Mouse (Mus musculus) liver, postnatal 0 days (tissue): ENCODE data around the gene Ap3b2. TPM values are rescaled to one million over a fixed set of nuclear protein-coding genes. Genes with fewer than 3 reads are reported as not detected.

Source experiments
- ATAC-seq: fragments of 200-750 bp; cut with Nextera tagmentation; 2 replicates; pipeline ENCODE4 v1.8.0; 2017; ENCODE audit warnings: mild to moderate bottlenecking, moderate library complexity
- DNase-seq: peaks from one replicate; pipeline ENCODE4 v3.0.0-alpha.2; 2016
- H3K27ac ChIP-seq: fragments of 300-500 bp; sonication (generic); 2 replicates; pipeline ENCODE4 v1.5.1; 2014; ENCODE audit warnings: antibody characterized with exemption, moderate library complexity, mild to moderate bottlenecking, low read depth
- H3K27me3 ChIP-seq: fragments of 300-500 bp; sonication (generic); 2 replicates; pipeline ENCODE4 v1.6.1; 2014; ENCODE audit warnings: low read length, control low read depth, mixed read lengths; ENCODE audit not compliant: insufficient read depth
- H3K36me3 ChIP-seq: fragments of 300-500 bp; sonication (generic); replicated peaks from 2 replicates; pipeline ENCODE4 v1.6.1; 2014; ENCODE audit warnings: mild to moderate bottlenecking, control low read depth, low read length, moderate library complexity, mixed read lengths; ENCODE audit not compliant: insufficient read depth
- H3K4me1 ChIP-seq: fragments of 300-500 bp; sonication (generic); 2 replicates; pipeline ENCODE4 v1.6.1; 2014; ENCODE audit warnings: antibody characterized with exemption, mild to moderate bottlenecking, control low read depth; ENCODE audit not compliant: insufficient read depth
- H3K4me2 ChIP-seq: fragments of 300-500 bp; sonication (generic); 2 replicates; pipeline ENCODE4 v1.6.1; 2014; ENCODE audit warnings: low read depth, mild to moderate bottlenecking, low read length, moderate library complexity, mixed read lengths
- H3K4me3 ChIP-seq: fragments of 300-500 bp; sonication (generic); 2 replicates; pipeline ENCODE4 v1.5.1; 2014; ENCODE audit warnings: low read depth, low read length
- H3K9ac ChIP-seq: fragments of 300-500 bp; sonication (generic); replicated peaks from 2 replicates; pipeline ENCODE4 v1.6.1; 2014; ENCODE audit warnings: mild to moderate bottlenecking, moderate library complexity
- H3K9me3 ChIP-seq: fragments of 300-500 bp; sonication (generic); 2 replicates; pipeline ENCODE4 v1.6.1; 2016; ENCODE audit warnings: mild to moderate bottlenecking, control low read depth, low read length, mixed read lengths
- CTCF ChIP-seq: sonication (generic); IDR thresholded peaks from 2 replicates; pipeline ENCODE4 v1.5.1; 2016; ENCODE audit warnings: antibody characterized with exemption, low read depth
- EP300 ChIP-seq: IDR thresholded peaks from 2 replicates; pipeline ENCODE4 v1.6.1; 2016; ENCODE audit warnings: antibody characterized with exemption, low read depth, mild to moderate bottlenecking
- WGBS: fragments of 180-500 bp; shearing (Covaris S2); extraction: QIAGEN DNeasy Blood & Tissue Kit; methylation state at CpG from one replicate; pipeline ENCODE4 v1.1.7; 2014; ENCODE audit not compliant: insufficient replicate concordance; 5-methylcytosine and 5-hydroxymethylcytosine counted together
- polyA plus RNA-seq: library from polyadenylated mRNA; unstranded; fragments of >200 nt; fragmentation: Nextera tagmentation; extraction: Ambion mirVana; gene quantifications from 2 replicates; pipeline ENCODE4 v1.2.1, GENCODE M21; 2015

Gene Ap3b2
- polyA plus RNA-seq, 1 experiment from 2014 or later, result 0.07 TPM

DNA sequence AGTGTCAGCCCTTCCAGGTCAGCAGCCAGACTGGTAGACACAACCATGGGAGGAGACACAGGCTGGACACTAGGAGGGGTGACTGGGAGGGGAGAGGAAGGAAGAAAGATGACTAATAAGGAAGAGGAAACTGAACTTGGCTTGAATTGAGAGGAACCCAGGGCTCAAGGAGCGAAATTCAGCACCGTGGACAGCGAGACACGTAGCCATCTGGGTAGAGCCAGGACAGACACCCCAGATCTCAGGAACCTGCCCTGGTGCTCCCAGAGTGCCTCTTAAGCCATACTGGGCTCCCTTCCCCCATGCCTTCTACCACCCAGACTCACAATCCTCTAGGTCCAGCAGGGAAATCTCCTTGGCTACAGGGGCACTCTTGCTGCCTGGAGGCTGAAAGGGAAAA, 29.6 kb downstream of the Ap3b2 start:
- ATAC-seq, result no peak

DNA sequence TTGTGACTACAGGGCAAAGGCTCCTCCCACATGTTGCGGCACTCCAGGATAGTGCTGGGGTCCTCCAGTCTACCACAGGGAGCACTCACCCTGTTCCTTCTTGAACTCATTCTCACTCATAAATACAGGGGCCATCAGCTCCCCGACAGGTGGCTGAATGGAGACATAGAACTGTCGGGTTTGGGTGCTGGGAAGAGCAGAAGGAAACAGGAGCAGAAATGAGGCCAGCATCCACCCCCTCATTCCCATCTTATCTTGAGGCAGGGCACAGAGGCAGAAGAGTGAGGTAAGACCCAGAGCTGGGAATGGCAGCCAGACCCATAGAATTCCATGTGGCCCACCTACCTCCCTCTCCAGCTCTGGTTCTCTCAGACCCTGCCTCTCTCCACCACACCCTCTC, 30.9 kb downstream of the Ap3b2 start:
- H3K27me3 ChIP-seq, result peaks cover 9% of the 10 kb centered on the region; the same call in 1 of the 2 replicates
- H3K27ac ChIP-seq, result no peak overlapping the region
- WGBS, result 69% methylated on average over 3 of the region's 3 CpGs
- no peaks in the 10 kb centered on the region for H3K9me3 ChIP-seq
- no peak overlapping the region for H3K4me3 ChIP-seq
- DNase-seq (no peak), ATAC-seq (no peak)
- H3K36me3 ChIP-seq, result no peaks in the 10 kb centered on the region
- no peak for TF ChIP-seq EP300
- TF ChIP-seq CTCF, result no peak
- H3K4me1 ChIP-seq, result no peaks in the 10 kb centered on the region
- H3K4me2 ChIP-seq, result no peak overlapping the region
- no peak overlapping the region for H3K9ac ChIP-seq

More for the DNA sequence above, 29.6 kb downstream of the Ap3b2 start:
- no peak overlapping the region for H3K4me2 ChIP-seq
- TF ChIP-seq EP300 (no peak), CTCF (no peak)
- no peaks in the 10 kb centered on the region for H3K4me1 ChIP-seq
- H3K4me3 ChIP-seq, result no peak overlapping the region
- 0 out of 2 replicates have a peak, but pooled peaks cover 5% of the 10 kb centered on the region for H3K27me3 ChIP-seq
- H3K9me3 ChIP-seq, result no peaks in the 10 kb centered on the region
- H3K9ac ChIP-seq, result no peak overlapping the region
- no peak overlapping the region for H3K27ac ChIP-seq
- no peaks in the 10 kb centered on the region for H3K36me3 ChIP-seq
- peak; percentile 51 for DNase-seq
- WGBS, result 3% methylated on average over 4 of the region's 4 CpGs

DNA sequence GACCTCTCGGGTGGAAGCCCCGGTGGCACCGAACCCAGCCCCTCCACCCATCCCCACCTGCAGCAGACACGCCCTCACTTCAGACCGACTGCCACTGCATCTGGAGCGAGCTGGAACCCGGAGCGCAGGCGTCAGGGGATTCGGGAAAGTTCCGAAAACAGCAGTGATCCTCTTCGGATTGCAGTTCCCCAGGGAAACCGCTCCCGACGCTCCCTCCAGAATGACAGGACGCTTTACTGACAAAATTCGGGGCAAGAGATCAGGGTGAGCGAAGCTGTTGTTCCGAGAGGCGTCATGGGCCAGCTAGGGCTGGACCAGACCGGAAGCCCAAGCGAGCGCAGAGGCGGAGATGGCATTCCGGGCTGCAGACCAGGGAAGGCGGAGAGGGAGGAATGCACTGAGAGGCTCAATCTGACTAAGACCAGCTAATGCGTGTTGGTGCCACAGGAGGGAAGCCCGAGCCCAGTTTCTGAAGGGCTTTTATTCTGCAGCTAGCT, 38.5 kb downstream of the Ap3b2 start, which contains the start of gene Cpeb1:
Cpeb1 (minus strand) TSS at position 311 of the 497 bp plus-strand sequence.
- peak; percentile 33; the same call in 1 of the 2 replicates for ATAC-seq
- H3K4me3 ChIP-seq, result peak within 1 kb of the TSS; percentile 46
- peak; percentile 15; the same call in 1 of the 2 replicates for TF ChIP-seq CTCF
- TF ChIP-seq EP300, result no peak

DNA sequence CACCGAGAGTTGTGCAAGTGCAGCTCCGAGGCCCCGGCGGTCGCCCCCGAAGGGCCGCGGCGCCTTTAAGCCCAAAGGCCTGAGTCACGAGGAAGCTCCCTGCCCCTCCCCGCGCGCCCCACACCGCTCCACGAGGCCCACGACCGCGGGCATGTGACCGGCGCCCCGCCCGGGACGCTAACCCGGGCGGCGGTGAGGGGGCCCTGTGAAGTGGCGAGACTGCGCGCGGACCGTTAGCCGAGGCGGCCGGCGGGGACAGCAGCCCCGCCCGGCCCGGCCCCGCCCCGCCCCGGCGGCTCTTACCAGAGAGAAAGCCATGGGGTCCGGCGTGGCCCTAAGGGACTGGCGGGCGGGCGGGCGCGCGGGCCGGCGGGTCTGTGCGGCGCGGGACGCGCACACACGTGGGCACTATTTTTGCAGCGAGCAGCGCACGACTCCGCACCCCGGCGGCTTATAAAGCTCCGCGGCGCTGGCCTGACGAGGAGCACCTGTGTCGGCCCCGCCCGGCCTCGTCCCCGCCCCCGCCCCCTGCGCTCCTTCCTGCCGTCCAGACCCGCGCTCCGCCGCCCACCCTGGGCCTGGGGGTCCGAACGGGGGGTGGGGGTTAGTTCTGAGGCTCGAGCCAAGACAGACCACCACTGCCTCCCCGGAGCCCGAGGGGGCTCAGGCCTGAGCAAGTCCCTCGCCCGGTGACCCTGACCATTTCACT, 39.2 kb downstream of the Ap3b2 start:
- H3K4me1 ChIP-seq, result peaks cover 14% of the 10 kb centered on the region
- peaks cover 72% of the 10 kb centered on the region for H3K27me3 ChIP-seq
- no peak overlapping the region for H3K27ac ChIP-seq
- H3K9me3 ChIP-seq, result no peaks in the 10 kb centered on the region
- no peak overlapping the region for H3K9ac ChIP-seq
- TF ChIP-seq EP300, result no peak
- TF ChIP-seq CTCF, result no peak
- H3K4me2 ChIP-seq, result peak overlapping the region; percentile 73
- no peaks in the 10 kb centered on the region for H3K36me3 ChIP-seq
- WGBS, result 2% methylated on average over 53 of the region's 87 CpGs
- DNase-seq (peak; percentile 29), ATAC-seq (peak; percentile 48; the same call in 1 of the 2 replicates)
- H3K4me3 ChIP-seq, result peak overlapping the region; percentile 46

More for the DNA sequence above, 38.5 kb downstream of the Ap3b2 start, which contains the start of gene Cpeb1:
- 3% methylated on average over 28 of the region's 28 CpGs for WGBS
- Histone ChIP-seq H3K4me1 (peaks cover 14% of the 10 kb centered on the region), H3K9me3 (no peaks in the 10 kb centered on the region), H3K4me2 (peak within 1 kb of the TSS; percentile 73), H3K27ac (no peak within 1 kb of the TSS), H3K36me3 (no peaks in the 10 kb centered on the region), H3K27me3 (peaks cover 68% of the 10 kb centered on the region), H3K9ac (no peak within 1 kb of the TSS)
- no peak for DNase-seq

DNA sequence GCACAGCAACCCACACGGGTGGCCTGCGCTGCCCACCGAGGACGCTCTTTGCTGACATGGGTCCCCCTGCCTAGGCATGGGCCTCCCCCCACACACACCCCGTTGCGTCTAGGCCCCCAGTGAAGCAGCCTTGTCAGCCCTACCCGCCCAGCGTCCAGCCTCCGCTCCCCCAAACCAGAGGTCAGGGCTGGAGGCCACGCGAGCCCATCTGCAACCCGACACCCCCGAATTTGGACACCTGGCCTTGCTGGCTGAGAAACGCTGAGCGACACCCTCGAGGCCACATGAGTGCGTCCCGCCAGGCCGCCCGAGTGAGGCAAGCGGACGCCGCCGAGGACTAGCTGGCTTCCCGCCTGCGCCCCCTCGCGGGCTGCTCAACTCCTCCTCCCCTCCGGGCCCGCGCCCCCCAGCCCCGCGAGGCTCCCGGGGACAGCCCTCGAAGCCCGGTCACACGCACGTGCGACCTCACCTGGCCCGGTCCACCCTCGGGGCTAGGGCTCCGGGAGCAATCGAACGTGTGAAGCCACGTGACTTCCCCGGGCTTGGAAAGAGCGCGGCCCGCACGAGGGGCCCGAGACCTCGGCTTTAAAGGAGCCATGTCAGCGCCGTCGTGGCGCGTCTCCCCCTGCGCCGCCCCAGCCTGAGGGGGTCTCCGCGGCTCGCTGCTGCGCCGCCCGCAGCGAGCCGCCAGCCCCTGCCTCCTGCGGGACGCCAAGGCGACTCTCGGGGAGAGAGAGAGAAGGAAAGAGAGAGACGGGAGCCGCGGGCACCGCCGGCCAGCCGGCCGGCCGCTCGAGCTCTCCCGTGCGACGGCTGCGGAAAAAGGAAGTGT, 40.1 kb downstream of the Ap3b2 start:
- DNase-seq (peak; percentile 34), ATAC-seq (peak; percentile 51; the same call in 1 of the 2 replicates)
- WGBS, result 5% methylated on average over 81 of the region's 84 CpGs
- TF ChIP-seq EP300, result no peak
- 0 out of 2 replicates have a peak, but pooled peaks have one; percentile 10 for TF ChIP-seq CTCF
- H3K36me3 ChIP-seq, result no peaks in the 10 kb centered on the region
- H3K4me3 ChIP-seq, result peak overlapping the region; percentile 46
- H3K27ac ChIP-seq, result no peak overlapping the region
- no peak overlapping the region for H3K9ac ChIP-seq
- H3K4me2 ChIP-seq, result peak overlapping the region; percentile 73
- H3K9me3 ChIP-seq, result no peaks in the 10 kb centered on the region
- peaks cover 66% of the 10 kb centered on the region for H3K27me3 ChIP-seq
- H3K4me1 ChIP-seq, result peaks cover 14% of the 10 kb centered on the region
